Mouse (Mus musculus) G1E (cell line): Measurements from ENCODE around the gene Tmc4.
"Not testable (repeated sequence)": the region's sequence is repeated elsewhere in the genome, so short reads cannot be mapped to it uniquely, and the experiment has no call there.

Source experiments
- CTCF ChIP-seq: IDR thresholded peaks from 2 replicates; pipeline ENCODE4 v1.5.1; 2012; ENCODE audit warnings: low read depth, low read length, inconsistent platforms, mixed read lengths
- GATA1 ChIP-seq: IDR thresholded peaks from 2 replicates; pipeline ENCODE4 v1.6.1; 2012; ENCODE audit warnings: borderline replicate concordance, low read length, inconsistent platforms, mixed read lengths
- TAL1 ChIP-seq: conservative IDR thresholded peaks from 2 replicates; pipeline ENCODE4 v1.6.1; 2012; ENCODE audit warnings: low read depth, low read length, inconsistent platforms, mixed read lengths

DNA sequence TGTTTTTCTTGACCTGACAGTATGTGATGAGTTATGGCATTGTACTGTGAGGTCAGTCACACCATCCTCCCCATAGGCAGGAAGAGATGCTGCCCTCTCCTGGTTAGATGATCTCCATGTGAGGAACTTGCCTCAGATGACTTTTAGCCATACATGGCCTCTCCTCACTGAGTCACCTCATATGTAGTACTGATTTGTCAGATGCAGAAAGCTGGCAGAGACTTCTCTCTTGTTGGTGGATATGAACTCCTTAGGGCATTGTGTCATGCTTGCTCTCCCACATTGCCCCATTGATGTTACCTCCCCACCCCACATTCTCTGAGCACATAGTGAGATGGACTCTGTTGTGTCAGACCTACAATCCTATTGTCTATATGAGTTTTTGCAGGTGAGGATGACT, 48.1 kb upstream of the Tmc4 start:
- TF ChIP-seq CTCF, GATA1, TAL1: not testable (repeated sequence)
